Mouse (Mus musculus) lung, embryonic 16.5 days (tissue): ENCODE data around the gene Klhl24. TPM values are rescaled to one million over a fixed set of nuclear protein-coding genes. Genes with fewer than 3 reads are reported as not detected.

Source experiments
- polyA plus RNA-seq: library from polyadenylated mRNA; unstranded; fragments of >200 nt; fragmentation: Nextera tagmentation; extraction: Ambion mirVana; gene quantifications from 2 replicates; pipeline ENCODE4 v1.2.1, GENCODE M21; 2015

Klhl24 gene
- polyA plus RNA-seq, 1 experiment from 2014 or later = 35.9 TPM

Other genes starting within 250 kb of the Klhl24 start
- gene Klhl6, start 114.5 kb upstream of the Klhl24 start, polyA plus RNA-seq = 16.7 and 18.3 TPM in 2 replicates
- gene Yeats2, start 43.5 kb downstream of the Klhl24 start, polyA plus RNA-seq = 29.7 and 31.4 TPM in 2 replicates
- gene Map6d1, start 143.8 kb downstream of the Klhl24 start, polyA plus RNA-seq = 0.46 and 0.55 TPM in 2 replicates
- gene Parl, start 204.8 kb downstream of the Klhl24 start, polyA plus RNA-seq = 74.8 and 76.6 TPM in 2 replicates
- 0.18 TPM in 1 of 2 replicates, not detected in the other for gene Cyp2ab1, start 227.9 kb downstream of the Klhl24 start, polyA plus RNA-seq